Mouse (Mus musculus): ENCODE data around the gene Ciart. TPM values are rescaled to one million over a fixed set of nuclear protein-coding genes. Genes with fewer than 3 reads are reported as not detected.

Gene Ciart
- polyA plus RNA-seq, 1 experiment from 2014 or later = 3.3 TPM

- H3K4me1 ChIP-seq (ENCODE audit: control insufficient read depth, insufficient read depth, low read length) = peaks cover 8% of the 10 kb centered on the region
- H3K9me3 ChIP-seq (ENCODE audit: control insufficient read depth, low read length) = no peaks in the 10 kb centered on the region
- peak overlapping the region; percentile 70 for H3K4me2 ChIP-seq (ENCODE audit: low read depth)
- H3K9ac ChIP-seq (ENCODE audit: low read length) = peak overlapping the region; percentile 7
- no peaks in the 10 kb centered on the region for H3K27me3 ChIP-seq (ENCODE audit: control insufficient read depth, insufficient read depth, low read length)
- DNase-seq (ENCODE audit: low spot score) (no peak), ATAC-seq (ENCODE audit: insufficient read depth, low FRiP score, low TSS enrichment) (no peak)
- H3K27ac ChIP-seq (ENCODE audit: low read depth, low read length) = no peak overlapping the region
- WGBS = 86% methylated on average over 7 of the region's 7 CpGs
- H3K36me3 ChIP-seq (ENCODE audit: control insufficient read depth, insufficient read depth, low read length) = peaks cover 3% of the 10 kb centered on the region; the same call in 1 of the 2 replicates
- H3K4me3 ChIP-seq (ENCODE audit: low read depth, low read length) = peak overlapping the region; percentile 58
Measured at GRCm38 (mm10) chr3:95872048-95872447, 10.0 kb downstream of the Ciart start.

- peak within 1 kb of the TSS; percentile 70 for H3K4me2 ChIP-seq (ENCODE audit: low read depth)
- H3K36me3 ChIP-seq (ENCODE audit: control insufficient read depth, insufficient read depth, low read length) = peaks cover 3% of the 10 kb centered on the region; the same call in 1 of the 2 replicates
- WGBS = under 1% methylated on average over 33 of the region's 33 CpGs
- H3K27ac ChIP-seq (ENCODE audit: low read depth, low read length) = peak within 1 kb of the TSS; percentile 65
- peak within 1 kb of the TSS; percentile 58 for H3K4me3 ChIP-seq (ENCODE audit: low read depth, low read length)
- H3K4me1 ChIP-seq (ENCODE audit: control insufficient read depth, insufficient read depth, low read length) = peaks cover 8% of the 10 kb centered on the region
- ATAC-seq (ENCODE audit: insufficient read depth, low FRiP score, low TSS enrichment) (peak; percentile 85), DNase-seq (ENCODE audit: low spot score) (peak; percentile 89)
- peak within 1 kb of the TSS; percentile 75 for H3K9ac ChIP-seq (ENCODE audit: low read length)
- no peaks in the 10 kb centered on the region for H3K9me3 ChIP-seq (ENCODE audit: control insufficient read depth, low read length)
- no peaks in the 10 kb centered on the region for H3K27me3 ChIP-seq (ENCODE audit: control insufficient read depth, insufficient read depth, low read length)
Measured at GRCm38 (mm10) chr3:95871392-95871867, 10.6 kb downstream of the Ciart start, which contains the start of gene Mrps21. Gene Mrps21 (minus strand): TSS chr3:95871519.

GRCm38 (mm10) chr3:95870976-95871375 is 11.1 kb downstream of the Ciart start:
- H3K27me3 ChIP-seq (ENCODE audit: control insufficient read depth, insufficient read depth, low read length) = no peaks in the 10 kb centered on the region
- H3K27ac ChIP-seq (ENCODE audit: low read depth, low read length) = peak overlapping the region; percentile 65; the same call in 1 of the 2 replicates
- peak overlapping the region; percentile 70 for H3K4me2 ChIP-seq (ENCODE audit: low read depth)
- DNase-seq (ENCODE audit: low spot score) = no peak
- peak overlapping the region; percentile 58 for H3K4me3 ChIP-seq (ENCODE audit: low read depth, low read length)
- H3K4me1 ChIP-seq (ENCODE audit: control insufficient read depth, insufficient read depth, low read length) = peaks cover 8% of the 10 kb centered on the region
- peak overlapping the region; percentile 75 for H3K9ac ChIP-seq (ENCODE audit: low read length)
- H3K9me3 ChIP-seq (ENCODE audit: control insufficient read depth, low read length) = no peaks in the 10 kb centered on the region
- ATAC-seq (ENCODE audit: insufficient read depth, low FRiP score, low TSS enrichment) = 0 out of 2 replicates have a peak, but pooled peaks have one; percentile 27
- WGBS = 8% methylated on average over 15 of the region's 15 CpGs
- H3K36me3 ChIP-seq (ENCODE audit: control insufficient read depth, insufficient read depth, low read length) = peaks cover 3% of the 10 kb centered on the region; the same call in 1 of the 2 replicates

- no peak overlapping the region for H3K27ac ChIP-seq (ENCODE audit: low read depth, low read length)
- no peak overlapping the region for H3K4me3 ChIP-seq (ENCODE audit: low read depth, low read length)
- peaks cover 5% of the 10 kb centered on the region; the same call in 1 of the 2 replicates for H3K36me3 ChIP-seq (ENCODE audit: control insufficient read depth, insufficient read depth, low read length)
- DNase-seq (ENCODE audit: low spot score) (no peak), ATAC-seq (ENCODE audit: insufficient read depth, low FRiP score, low TSS enrichment) (no peak)
- no peaks in the 10 kb centered on the region for H3K27me3 ChIP-seq (ENCODE audit: control insufficient read depth, insufficient read depth, low read length)
- H3K9me3 ChIP-seq (ENCODE audit: control insufficient read depth, low read length) = no peaks in the 10 kb centered on the region
- peaks cover 8% of the 10 kb centered on the region for H3K4me1 ChIP-seq (ENCODE audit: control insufficient read depth, insufficient read depth, low read length)
- WGBS = 95% methylated on average over 2 of the region's 2 CpGs
- H3K9ac ChIP-seq (ENCODE audit: low read length) = no peak overlapping the region
- H3K4me2 ChIP-seq (ENCODE audit: low read depth) = no peak overlapping the region
Measured at GRCm38 (mm10) chr3:95867408-95867807, 14.6 kb downstream of the Ciart start.

GRCm38 (mm10) chr3:95866071-95866470 is 16.0 kb downstream of the Ciart start:
- H3K9ac ChIP-seq (ENCODE audit: low read length) = no peak overlapping the region
- H3K27ac ChIP-seq (ENCODE audit: low read depth, low read length) = no peak overlapping the region
- H3K27me3 ChIP-seq (ENCODE audit: control insufficient read depth, insufficient read depth, low read length) = no peaks in the 10 kb centered on the region
- no peak overlapping the region for H3K4me3 ChIP-seq (ENCODE audit: low read depth, low read length)
- WGBS = 90% methylated on average over 5 of the region's 5 CpGs
- DNase-seq (ENCODE audit: low spot score) (no peak), ATAC-seq (ENCODE audit: insufficient read depth, low FRiP score, low TSS enrichment) (no peak)
- H3K4me1 ChIP-seq (ENCODE audit: control insufficient read depth, insufficient read depth, low read length) = peaks cover 4% of the 10 kb centered on the region
- H3K4me2 ChIP-seq (ENCODE audit: low read depth) = no peak overlapping the region
- H3K36me3 ChIP-seq (ENCODE audit: control insufficient read depth, insufficient read depth, low read length) = peaks cover 5% of the 10 kb centered on the region; the same call in 1 of the 2 replicates
- no peaks in the 10 kb centered on the region for H3K9me3 ChIP-seq (ENCODE audit: control insufficient read depth, low read length)

- H3K9ac ChIP-seq (ENCODE audit: low read length) = no peak overlapping the region
- no peaks in the 10 kb centered on the region for H3K27me3 ChIP-seq (ENCODE audit: control insufficient read depth, insufficient read depth, low read length)
- ATAC-seq (ENCODE audit: insufficient read depth, low FRiP score, low TSS enrichment) = no peak
- H3K4me1 ChIP-seq (ENCODE audit: control insufficient read depth, insufficient read depth, low read length) = peaks cover 2% of the 10 kb centered on the region
- H3K9me3 ChIP-seq (ENCODE audit: control insufficient read depth, low read length) = no peaks in the 10 kb centered on the region
- no peak overlapping the region for H3K27ac ChIP-seq (ENCODE audit: low read depth, low read length)
- H3K36me3 ChIP-seq (ENCODE audit: control insufficient read depth, insufficient read depth, low read length) = peaks cover 5% of the 10 kb centered on the region; the same call in 1 of the 2 replicates
- H3K4me3 ChIP-seq (ENCODE audit: low read depth, low read length) = no peak overlapping the region
- no peak overlapping the region for H3K4me2 ChIP-seq (ENCODE audit: low read depth)
- 92% methylated on average over 20 of the region's 20 CpGs for WGBS
- DNase-seq (ENCODE audit: low spot score) = no peak
Measured at GRCm38 (mm10) chr3:95865571-95865970, 16.5 kb downstream of the Ciart start.

- Histone ChIP-seq H3K9me3 (ENCODE audit: control insufficient read depth, low read length) (no peaks in the 10 kb centered on the region), H3K4me2 (ENCODE audit: low read depth) (no peak overlapping the region), H3K4me3 (ENCODE audit: low read depth, low read length) (no peak overlapping the region), H3K27ac (ENCODE audit: low read depth, low read length) (no peak overlapping the region), H3K27me3 (ENCODE audit: control insufficient read depth, insufficient read depth, low read length) (no peaks in the 10 kb centered on the region), H3K9ac (ENCODE audit: low read length) (no peak overlapping the region), H3K36me3 (ENCODE audit: control insufficient read depth, insufficient read depth, low read length) (peaks cover 5% of the 10 kb centered on the region; the same call in 1 of the 2 replicates), H3K4me1 (ENCODE audit: control insufficient read depth, insufficient read depth, low read length) (no peaks in the 10 kb centered on the region)
- 90% methylated on average over 5 of the region's 5 CpGs for WGBS
- ATAC-seq (ENCODE audit: insufficient read depth, low FRiP score, low TSS enrichment) (no peak), DNase-seq (ENCODE audit: low spot score) (no peak)
Measured at GRCm38 (mm10) chr3:95865050-95865449, 17.0 kb downstream of the Ciart start.

- Histone ChIP-seq H3K27ac (ENCODE audit: low read depth, low read length) (no peak overlapping the region), H3K4me1 (ENCODE audit: control insufficient read depth, insufficient read depth, low read length) (no peaks in the 10 kb centered on the region), H3K27me3 (ENCODE audit: control insufficient read depth, insufficient read depth, low read length) (no peaks in the 10 kb centered on the region), H3K9ac (ENCODE audit: low read length) (no peak overlapping the region), H3K4me3 (ENCODE audit: low read depth, low read length) (no peak overlapping the region), H3K4me2 (ENCODE audit: low read depth) (no peak overlapping the region), H3K9me3 (ENCODE audit: control insufficient read depth, low read length) (no peaks in the 10 kb centered on the region), H3K36me3 (ENCODE audit: control insufficient read depth, insufficient read depth, low read length) (peaks cover 2% of the 10 kb centered on the region; the same call in 1 of the 2 replicates)
- WGBS = 80% methylated on average over 7 of the region's 7 CpGs
- ATAC-seq (ENCODE audit: insufficient read depth, low FRiP score, low TSS enrichment) (no peak), DNase-seq (ENCODE audit: low spot score) (no peak)
Measured at GRCm38 (mm10) chr3:95863578-95863977, 18.5 kb downstream of the Ciart start.

GRCm38 (mm10) chr3:95861796-95862195 is 20.3 kb downstream of the Ciart start:
- no peak overlapping the region for H3K4me2 ChIP-seq (ENCODE audit: low read depth)

More at GRCm38 (mm10) chr3:95861796-95862195, 20.3 kb downstream of the Ciart start:
- H3K36me3 ChIP-seq (ENCODE audit: control insufficient read depth, insufficient read depth, low read length) = 0 out of 2 replicates have a peak, but pooled peaks cover 2% of the 10 kb centered on the region
- DNase-seq (ENCODE audit: low spot score) = peak; percentile 41
- H3K4me3 ChIP-seq (ENCODE audit: low read depth, low read length) = no peak overlapping the region
- WGBS = 39% methylated on average over 2 of the region's 2 CpGs
- H3K27me3 ChIP-seq (ENCODE audit: control insufficient read depth, insufficient read depth, low read length) = no peaks in the 10 kb centered on the region
- no peak overlapping the region for H3K9ac ChIP-seq (ENCODE audit: low read length)
- no peaks in the 10 kb centered on the region for H3K9me3 ChIP-seq (ENCODE audit: control insufficient read depth, low read length)
- H3K27ac ChIP-seq (ENCODE audit: low read depth, low read length) = no peak overlapping the region
- no peak; the same call in 1 of the 2 replicates for ATAC-seq (ENCODE audit: insufficient read depth, low FRiP score, low TSS enrichment)
- no peaks in the 10 kb centered on the region for H3K4me1 ChIP-seq (ENCODE audit: control insufficient read depth, insufficient read depth, low read length)

Measured in neural tube, embryonic 11.5 days (tissue).